Mouse (Mus musculus) urinary bladder, postnatal 36 days (tissue): Measurements from ENCODE around the gene Nme7.

ENCODE experiments used
- DNase-seq, 2 experiments: peaks; one replicate each; pipeline ENCODE4 v3.0.0; 2022; ENCODE audit warnings: low spot score in 2 of 2, mixed read lengths in 1 of 2

Gene Nme7

DNA sequence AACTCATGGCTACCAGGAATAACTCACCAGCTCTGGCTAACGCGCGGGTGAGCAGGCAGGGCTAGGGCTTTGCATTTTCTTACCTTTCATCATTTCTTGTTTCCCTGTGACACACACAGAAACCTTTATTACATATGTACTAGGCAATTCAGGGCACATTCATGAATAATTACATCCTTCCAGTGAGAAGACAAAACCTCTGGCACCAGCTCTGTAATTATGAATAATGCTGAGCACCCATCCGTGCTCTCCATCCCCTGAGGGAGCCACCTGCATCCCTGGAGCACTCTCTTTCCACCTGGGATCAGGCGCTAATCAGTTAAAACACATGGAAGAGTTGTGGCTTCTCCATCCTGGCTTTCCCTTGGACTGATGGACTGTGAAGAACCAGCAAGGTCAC lies at the start of gene Nme7:
Gene Nme7 (plus strand): TSS at position 301 of the 400 bp plus-strand sequence.
- DNase-seq = no peak

DNA sequence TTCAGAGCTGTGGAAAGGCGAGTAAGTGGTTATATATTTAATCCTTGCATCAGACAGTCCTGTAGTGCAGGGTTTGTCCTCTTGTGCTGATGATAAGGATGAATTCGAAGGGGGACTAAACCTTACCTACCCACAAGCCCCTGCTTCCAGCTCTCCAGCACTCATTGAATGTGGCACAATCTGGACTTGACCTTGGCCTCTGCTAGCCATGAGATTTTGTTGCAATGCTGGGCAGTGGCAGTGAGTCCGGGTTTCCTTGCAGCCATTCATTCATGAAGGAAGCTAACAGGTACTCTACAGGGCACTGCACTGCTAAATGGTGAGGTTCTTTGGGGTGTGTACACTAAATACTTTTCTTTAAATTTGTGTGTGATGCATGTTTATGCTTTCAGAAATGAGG lies 49.1 kb upstream of the Nme7 start:
- no peak for DNase-seq

DNA sequence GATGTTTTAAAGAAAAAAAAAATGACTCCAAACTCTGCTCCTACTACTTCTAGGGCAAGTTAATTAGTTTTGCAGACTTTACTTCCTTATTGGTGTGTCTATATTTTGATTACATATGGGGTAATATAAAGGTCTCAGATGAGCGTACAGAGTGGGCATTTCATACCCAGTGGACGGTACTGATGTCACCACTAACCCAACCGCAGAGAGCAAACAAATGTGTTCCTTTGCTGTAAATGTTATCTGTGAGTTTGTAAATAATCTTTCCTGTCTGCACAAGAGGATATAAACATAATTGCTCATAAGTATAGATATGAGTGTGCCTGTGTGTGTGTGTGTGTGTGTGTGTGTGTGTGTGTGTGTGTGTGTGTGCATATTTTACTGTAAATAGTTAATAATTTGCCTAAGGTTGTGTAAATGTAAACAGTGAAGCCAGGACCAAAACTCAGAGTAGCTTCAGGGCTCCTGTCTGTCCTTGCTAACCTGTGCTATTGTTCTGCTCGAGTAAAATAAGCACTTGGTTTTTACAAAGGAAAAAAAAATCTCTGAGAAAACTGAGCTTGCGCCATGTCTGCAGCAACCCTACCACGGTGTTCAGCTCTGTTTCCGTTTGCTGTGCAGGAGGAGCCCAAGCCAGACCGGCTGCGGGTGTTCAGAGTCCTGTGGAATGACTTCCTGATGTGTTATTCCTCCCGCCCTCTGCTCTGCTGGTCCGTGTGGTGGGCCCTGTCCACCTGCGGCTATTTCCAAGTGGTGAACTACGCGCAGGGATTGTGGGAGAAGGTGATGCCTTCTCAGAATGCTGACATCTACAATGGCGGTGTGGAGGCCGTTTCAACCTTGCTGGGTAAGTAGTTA lies 43.5 kb upstream of the Nme7 start:
- no peak for DNase-seq

DNA sequence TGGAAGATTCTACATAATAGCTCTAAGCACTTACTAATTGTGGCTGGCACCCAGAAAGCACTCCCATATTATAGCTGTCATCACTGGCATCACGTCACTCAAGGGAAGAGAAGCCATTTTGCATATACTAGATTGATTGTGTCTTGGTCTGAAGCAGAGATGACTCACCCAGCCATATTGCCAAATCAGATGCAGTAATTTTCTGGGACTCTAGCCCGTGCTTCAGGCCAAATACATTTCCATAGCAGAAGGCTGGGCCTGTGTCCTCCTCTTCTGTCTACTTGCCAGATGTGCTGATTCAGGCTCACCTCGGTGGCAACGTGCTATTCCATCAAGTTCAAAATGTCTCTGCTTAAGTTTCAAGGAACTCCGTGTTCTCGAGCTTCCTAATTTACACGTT lies 42.4 kb upstream of the Nme7 start:
- peak in 1 of 2 experiments; percentile 44 for DNase-seq

DNA sequence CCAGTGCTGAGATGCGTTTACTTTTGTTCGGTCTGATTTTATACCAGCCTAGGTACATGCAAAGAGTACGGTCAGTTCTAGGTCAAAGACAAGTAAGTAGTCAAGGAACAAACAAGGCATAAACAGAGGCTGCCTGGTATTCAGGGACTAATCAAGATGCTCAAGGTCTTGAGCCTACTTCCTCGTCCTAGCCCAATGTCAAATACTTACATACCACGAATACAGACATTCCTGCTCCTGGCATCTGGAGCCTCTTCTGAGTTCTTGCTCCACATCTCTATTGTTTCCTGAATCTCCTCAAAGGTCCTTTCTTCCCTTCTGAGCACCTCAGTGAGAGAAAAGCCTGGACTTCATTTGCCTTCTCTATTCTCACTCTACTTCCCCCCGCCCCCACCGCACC lies 33.0 kb upstream of the Nme7 start:
- DNase-seq = no peak

DNA sequence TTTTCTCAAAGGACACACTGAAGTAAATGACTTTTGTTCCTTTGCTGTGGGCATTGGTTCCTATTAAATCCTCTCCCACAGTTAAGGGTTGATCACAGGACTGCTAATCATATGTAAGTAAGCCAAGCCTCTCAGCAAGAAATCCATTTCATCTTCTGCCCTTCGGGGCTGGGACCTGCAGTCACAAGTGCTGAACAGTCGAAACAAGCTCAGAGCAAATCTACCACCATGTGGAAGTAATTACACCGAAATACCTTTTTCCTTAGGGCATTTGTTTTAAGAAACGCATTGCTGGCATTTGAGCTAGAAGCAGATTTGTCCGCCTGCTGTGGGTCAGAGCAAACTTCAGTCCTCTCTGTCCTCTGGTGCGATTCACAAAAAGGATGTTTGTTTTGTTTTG lies 30.3 kb upstream of the Nme7 start:
- no peak for DNase-seq

DNA sequence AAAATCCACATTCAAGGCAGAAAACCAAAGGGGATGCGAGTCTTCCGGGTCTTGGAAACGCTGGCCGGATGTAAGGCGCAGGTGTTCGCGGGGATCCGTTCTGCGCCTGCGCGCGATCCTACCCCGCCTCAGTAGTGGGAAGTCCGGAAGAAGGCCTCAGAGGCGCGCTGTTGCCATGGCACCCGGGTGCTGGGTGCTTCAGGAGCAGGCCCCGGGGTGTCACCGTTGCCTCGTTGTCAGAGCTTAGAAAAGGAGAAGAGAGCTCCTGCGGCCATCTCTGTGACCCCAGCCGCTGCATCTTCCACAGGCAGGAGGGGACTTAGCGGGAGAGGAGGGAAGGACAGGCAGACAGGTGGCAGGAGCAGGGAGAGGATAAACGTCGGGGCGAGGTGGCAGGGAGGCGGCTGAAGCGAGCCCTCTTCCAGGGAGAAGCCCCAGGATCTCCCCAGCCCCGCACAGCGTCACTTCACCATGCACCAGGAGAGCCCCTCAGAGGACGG lies 28.4 kb upstream of the Nme7 start, which contains the start of gene Ccdc181:
Gene Ccdc181 (plus strand): TSS at position 131 of the 500 bp plus-strand sequence.
- peak; percentile 87 to 92 for DNase-seq

DNA sequence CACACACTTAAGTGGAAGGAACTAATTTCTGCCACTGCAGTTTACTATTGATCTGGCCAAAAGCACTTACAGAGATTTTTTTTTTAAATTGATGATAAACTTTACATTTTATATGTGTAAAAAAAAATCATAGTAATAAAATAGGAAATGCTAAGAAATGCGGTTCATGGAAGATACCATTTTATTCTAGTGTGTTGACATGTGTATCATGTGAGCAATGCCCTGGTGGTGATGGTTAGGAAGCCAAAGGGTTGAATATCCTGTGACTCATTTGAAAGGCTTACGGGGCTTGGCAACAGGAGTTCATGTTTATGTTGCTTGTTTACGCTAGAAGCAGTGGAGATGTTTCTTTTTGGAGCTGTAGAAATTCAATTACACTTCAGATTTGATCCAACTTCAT lies 27.4 kb upstream of the Nme7 start:
- DNase-seq = no peak

DNA sequence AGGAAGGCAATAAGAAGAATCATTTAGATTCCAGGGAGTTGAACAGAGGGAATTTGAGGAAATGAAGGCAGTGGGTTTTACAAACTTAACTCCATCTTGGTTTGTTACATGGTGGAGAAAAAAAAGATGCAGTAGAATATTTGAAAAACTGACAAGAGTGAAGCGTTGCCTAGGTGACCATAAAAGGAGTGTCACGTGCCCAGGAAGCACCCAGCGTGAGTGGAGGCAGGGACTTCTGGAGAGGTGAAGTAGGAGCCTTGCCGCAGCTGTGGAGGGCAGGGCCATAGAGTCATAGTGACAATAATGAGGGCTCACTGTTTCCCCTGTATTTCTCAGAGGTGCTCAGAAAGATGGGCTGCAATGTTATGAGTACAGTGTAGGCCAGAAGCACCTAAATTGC lies 24.6 kb upstream of the Nme7 start:
- no peak for DNase-seq

DNA sequence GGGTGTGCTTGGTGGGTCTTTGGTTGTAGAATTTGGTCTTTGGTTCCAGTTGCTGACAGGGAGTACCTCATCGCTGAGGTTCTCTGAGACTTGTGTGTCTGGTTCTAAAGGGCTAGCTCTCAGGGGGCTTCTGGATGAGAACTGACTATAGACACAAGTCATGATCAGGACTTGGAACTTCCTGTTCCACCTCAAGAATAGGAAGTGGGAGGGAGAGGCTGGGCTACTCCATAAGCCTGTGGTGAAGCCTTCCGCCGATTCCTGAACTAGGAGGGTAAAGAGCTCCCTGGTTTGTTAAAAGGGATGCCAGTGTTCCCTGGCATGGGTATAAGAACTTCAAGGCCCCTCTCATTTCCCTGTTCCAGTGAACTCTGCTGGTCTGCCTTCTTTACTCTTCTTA lies 19.9 kb upstream of the Nme7 start:
- DNase-seq = no peak

DNA sequence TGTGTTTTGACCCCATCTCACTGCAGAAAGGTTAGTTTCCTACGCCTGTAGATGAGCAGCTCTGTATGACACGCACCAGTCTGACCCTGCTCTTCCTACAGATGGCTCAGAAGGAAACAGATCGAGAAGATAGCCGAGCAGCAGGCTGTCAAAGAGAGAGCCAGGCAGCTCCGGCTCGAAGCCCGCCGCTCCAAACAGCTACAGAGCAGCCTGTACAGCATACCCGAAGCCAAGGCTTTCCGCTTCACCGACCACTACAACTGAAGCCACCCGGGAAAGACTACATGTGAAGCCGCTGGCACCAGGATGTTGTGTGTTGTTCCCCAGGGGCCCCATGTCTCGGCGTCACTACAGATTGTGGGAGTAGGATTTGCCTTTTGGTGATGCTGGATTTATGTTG lies 16.5 kb upstream of the Nme7 start:
- DNase-seq = no peak

DNA sequence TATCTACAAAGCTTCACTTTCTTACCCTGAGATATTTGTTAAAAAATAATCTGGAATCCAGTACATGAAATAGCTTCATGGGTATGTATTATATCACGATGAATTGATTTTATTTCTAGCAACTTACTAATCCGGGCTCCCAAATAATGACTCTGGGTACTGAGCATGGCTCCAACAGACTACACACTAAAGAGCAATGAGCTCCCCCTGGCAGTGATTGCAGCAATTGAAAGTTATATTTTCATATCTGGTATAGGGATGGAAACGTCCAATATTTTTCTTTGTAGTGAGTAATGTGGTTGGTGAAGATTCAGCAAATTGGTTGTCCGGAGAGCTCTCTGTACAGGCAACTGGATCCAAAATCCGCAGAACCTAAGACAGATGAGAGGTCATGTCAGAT lies 11.9 kb upstream of the Nme7 start:
- no peak for DNase-seq

DNA sequence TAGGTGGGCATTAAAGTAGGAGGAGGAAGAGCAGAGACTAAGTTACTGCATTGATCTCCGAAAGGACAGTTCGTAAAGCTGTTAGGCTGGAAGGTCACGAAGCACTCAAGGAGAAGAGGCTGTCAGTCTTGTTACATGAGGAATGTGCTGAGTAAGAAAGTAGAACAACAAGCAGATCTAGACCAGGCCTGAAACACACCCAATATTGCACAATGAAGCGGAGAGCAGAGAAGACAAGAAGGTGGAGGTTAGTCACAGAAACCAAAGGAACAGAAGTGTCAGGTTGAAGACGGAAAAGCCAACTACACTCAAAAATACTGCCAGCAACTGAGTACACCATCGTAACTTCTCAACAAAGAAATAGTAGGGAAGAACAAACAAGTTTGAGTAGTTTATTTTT lies 9.8 kb upstream of the Nme7 start:
- no peak for DNase-seq

DNA sequence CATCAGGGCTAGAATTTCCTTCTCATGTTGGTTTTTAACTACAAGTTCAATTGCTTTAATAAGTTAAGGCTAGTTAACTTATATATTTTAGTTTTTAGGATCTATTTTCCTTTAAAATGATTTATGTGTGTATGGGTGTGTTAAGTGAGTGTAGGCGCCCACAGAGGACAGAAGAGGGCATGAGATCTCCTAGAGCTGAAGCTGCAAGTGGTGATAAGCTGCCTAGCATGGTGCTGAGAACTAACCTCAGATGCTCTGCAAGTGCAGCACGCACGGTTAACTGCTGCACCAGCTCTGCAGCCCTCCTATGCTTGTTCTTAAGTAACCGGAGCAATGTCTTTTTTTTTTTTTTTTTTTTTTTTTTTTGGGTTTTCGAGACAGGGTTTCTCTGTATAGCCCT lies 7.4 kb upstream of the Nme7 start:
- DNase-seq = no peak

DNA sequence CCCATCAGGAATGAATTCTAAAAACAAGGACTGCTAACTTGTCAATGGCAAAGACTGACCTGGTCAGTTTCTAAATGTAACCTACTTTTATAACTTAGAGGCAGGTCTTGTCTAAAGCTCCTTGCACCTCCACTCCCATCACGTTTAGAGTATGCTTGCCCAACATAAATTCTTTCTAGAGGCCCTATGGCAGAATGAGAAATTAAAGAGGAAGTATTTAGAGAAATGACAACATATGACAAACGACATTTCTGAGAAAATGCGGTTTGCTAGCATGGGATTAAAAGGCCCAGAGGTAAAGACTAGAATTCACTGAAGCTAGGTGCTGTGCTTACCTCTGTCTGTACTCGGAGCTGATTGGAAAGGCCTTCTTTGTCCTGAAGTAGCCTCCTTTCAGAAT lies 2.0 kb upstream of the Nme7 start:
- no peak for DNase-seq

DNA sequence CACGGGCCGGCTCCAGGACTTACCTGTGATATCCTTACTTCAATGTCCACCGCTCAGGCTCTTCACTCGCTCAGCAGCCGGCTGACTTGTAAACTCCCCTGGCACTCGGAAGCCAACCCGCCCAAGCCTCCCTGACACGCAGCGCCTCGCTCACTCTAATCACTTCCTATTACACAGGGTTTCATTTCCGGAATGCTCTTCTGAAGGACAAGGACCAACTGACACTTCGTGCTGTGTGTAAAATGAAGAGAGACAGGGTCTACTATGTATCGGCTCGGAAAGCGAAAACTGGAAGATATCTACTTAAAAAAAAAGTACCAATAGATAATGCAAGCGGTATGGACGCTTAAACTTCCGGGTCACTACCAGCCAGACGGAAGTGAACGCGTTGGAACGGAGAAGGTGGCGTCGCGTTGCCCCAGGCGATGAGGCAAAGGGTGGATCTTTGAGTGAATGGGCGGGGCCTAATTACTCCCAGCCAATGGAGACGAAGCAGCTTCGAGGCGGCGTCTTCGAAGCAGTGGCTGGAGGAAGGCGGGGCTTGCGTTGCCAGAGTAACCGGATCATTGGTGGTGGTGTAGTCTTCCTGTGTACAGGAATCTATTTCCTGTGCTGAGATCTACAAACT lies 3.3 kb downstream of the Nme7 start, which contains the start of gene Blzf1:
Gene Blzf1 (minus strand): TSS at position 366 of the 628 bp plus-strand sequence.
- peak; percentile 92 to 97 for DNase-seq

DNA sequence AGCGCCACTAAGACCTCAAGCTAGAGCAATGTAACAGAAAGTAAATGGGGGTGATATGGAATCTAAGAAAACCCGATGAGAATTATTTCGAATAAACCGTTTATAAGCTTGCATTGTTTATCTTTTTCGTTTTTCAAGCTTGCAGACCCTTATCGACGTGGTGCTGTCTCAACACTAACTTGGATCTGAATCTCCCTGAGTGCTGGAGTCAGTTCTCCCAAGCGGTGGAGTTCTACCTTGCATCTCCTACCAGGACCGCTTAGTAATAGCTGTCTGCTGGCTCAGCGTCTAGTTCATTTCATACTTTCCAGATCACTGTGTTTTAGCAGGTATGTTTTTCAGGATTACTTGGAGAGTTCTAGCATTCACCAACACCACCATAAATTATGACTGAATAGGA lies 4.0 kb downstream of the Nme7 start:
- no peak for DNase-seq

DNA sequence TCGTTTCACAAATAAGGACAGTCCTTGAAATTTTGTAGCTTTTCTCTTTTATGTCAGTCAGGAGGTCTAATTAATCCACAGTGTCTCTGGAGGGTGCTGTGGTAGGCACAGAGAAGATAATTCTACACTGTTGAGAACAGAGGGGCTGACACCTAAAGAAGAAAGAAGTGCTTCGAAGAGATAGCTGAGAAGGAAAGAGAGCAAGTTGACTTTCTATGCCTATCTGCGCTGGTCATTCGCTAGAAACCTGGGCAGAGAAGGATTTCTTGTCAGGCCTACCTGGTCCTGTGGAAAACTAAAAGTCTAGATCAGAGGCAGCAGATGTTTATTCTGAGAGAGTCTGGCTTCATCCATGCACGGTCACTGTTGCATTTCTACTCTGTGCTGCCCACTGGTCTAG lies 10.2 kb downstream of the Nme7 start:
- no peak for DNase-seq

DNA sequence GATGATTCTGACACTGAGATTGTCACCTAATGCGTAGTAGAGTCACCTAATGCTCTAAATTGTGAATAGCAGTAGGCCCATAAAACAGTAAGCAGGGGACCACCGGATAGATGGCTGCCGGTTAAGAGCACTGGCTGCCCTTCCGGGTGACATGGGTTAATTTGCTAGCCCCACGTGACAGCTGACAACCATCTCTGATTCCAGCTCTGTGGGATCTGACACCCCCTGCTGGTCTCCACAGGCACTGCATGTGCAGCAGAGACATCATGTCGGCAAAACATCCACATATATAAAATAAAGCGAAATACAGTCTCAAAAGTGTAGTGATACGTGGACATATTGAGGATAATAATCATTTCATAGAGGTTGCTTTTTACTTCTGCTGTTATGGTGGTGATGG lies 11.3 kb downstream of the Nme7 start:
- DNase-seq = no peak

DNA sequence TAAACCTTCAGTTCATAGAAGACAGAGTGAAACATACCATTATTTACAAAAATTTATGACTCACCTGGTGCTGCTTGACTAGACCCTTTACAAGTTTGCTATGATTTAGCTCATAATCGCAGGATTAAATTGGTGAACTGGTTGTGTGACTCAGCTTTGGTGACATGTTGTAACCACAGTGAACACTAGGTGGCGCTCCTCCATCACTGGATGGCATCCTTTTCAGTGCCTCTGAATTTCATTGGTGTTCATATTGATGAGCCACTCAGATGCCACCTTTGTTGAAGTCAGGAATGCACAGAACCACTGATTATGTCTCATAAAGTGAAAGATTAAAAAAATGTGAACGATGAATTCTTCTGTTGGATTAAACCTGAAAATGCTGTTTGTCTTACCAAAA lies 12.8 kb downstream of the Nme7 start:
- peak; percentile 58 to 70 for DNase-seq

DNA sequence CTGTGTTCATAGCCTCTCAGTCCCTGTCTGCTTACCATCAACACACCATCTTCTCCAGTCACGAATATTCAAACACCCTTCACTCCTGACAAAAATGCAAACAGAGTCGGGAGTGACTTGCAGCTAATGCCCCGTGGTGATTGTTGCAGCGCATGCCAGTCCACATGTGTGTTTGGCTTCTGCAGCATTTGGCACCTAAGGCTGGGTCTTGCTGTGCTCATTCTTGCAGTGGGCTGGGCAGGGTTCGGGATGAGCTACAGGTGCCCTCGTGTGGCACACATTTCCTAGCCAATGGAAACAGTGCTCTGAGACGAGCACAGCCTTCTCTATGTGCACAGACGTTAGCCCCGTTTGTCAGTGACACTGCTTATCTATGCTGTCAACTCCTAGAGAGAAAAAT lies 13.3 kb downstream of the Nme7 start:
- no peak for DNase-seq

DNA sequence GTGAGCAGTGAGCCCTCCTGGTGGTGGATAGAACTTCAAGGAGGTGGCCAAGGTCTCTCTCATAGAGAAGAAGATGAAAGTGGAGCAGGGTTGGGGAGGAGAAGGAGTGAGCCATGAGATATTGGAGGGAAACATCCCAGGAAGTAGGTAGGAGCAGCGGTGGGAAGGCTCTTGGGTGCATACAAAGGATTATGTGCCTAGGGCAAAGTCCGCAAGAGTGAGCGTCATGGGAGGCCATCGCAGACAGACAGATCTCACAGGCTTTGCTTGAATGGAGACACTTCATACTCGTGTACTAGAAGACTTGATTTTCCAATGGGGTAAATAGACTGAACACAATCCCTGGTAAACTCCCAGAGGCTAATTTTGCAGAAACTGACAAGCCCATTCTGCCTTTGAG lies 14.6 kb downstream of the Nme7 start:
- DNase-seq = no peak

DNA sequence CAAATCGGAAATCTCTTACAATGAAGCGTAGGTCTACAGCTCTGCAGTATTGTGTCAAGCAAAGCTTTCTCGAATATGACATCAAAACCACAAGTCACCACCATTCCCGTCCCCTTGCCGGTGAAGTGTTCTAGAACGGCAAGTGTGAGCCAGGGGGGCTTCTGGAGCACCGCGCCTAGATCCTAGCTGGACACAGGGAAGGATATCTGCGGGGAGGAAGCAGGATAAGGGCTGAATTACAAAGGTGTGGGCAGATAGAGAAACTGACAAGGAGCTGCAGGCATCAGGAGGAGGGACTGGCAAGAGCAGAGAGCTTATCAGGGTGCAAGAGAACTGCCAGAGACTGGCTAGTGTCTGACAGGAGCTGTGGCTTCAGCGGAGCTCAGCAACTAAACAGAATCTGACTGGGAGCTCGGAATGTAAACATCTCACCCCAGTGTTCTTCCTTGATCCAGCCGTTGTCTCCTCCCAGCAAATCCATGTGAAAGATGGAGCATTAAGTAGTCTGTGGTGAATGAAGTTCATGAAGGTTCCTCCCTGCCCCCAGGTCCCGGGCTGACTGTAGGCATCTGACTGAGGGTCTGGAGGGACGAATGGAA lies 15.7 kb downstream of the Nme7 start:
- no peak for DNase-seq
